Mouse (Mus musculus): ENCODE measurements around the gene Runx1. TPM values are rescaled to one million over a fixed set of nuclear protein-coding genes. Genes with fewer than 3 reads are reported as not detected.

The Runx1 gene
- polyA plus RNA-seq, 1 experiment from 2014 or later = 9.4 TPM

GRCm38 (mm10) chr16:92739071-92739793 is 86.7 kb downstream of the Runx1 start:
- no peak for ATAC-seq (ENCODE audit: low read depth)
- no peaks in the 10 kb centered on the region for H3K9me3 ChIP-seq (ENCODE audit: control insufficient read depth, low read length)
- 67% methylated on average over 7 of the region's 7 CpGs for WGBS
- no peak overlapping the region for H3K4me2 ChIP-seq (ENCODE audit: low read depth, low read length)
- H3K4me1 ChIP-seq (replicated peaks; ENCODE audit: control insufficient read depth, insufficient read depth, low read length) = peaks cover 8% of the 10 kb centered on the region; the same call in 1 of the 2 replicates
- no peak overlapping the region for H3K27ac ChIP-seq (ENCODE audit: low read length)
- H3K27me3 ChIP-seq (ENCODE audit: control insufficient read depth, insufficient read depth, low read depth, low read length) = no peaks in the 10 kb centered on the region
- H3K4me3 ChIP-seq (ENCODE audit: low read length) = no peak overlapping the region
- no peaks in the 10 kb centered on the region for H3K36me3 ChIP-seq (ENCODE audit: control insufficient read depth, insufficient read depth, low read length)
- H3K9ac ChIP-seq (ENCODE audit: low read length) = no peak overlapping the region

GRCm38 (mm10) chr16:92738476-92739010 is 87.4 kb downstream of the Runx1 start:
- Histone ChIP-seq H3K27ac (ENCODE audit: low read length) (no peak overlapping the region), H3K36me3 (ENCODE audit: control insufficient read depth, insufficient read depth, low read length) (no peaks in the 10 kb centered on the region), H3K27me3 (ENCODE audit: control insufficient read depth, insufficient read depth, low read depth, low read length) (no peaks in the 10 kb centered on the region), H3K9me3 (ENCODE audit: control insufficient read depth, low read length) (no peaks in the 10 kb centered on the region), H3K4me1 (replicated peaks; ENCODE audit: control insufficient read depth, insufficient read depth, low read length) (peaks cover 4% of the 10 kb centered on the region; the same call in 1 of the 2 replicates), H3K4me3 (ENCODE audit: low read length) (no peak overlapping the region), H3K9ac (ENCODE audit: low read length) (no peak overlapping the region), H3K4me2 (ENCODE audit: low read depth, low read length) (no peak overlapping the region)
- ATAC-seq (ENCODE audit: low read depth) = no peak
- 42% methylated on average over 11 of the region's 11 CpGs for WGBS

- Histone ChIP-seq H3K4me2 (ENCODE audit: low read depth, low read length) (no peak overlapping the region), H3K4me3 (ENCODE audit: low read length) (no peak overlapping the region), H3K9ac (ENCODE audit: low read length) (no peak overlapping the region), H3K9me3 (ENCODE audit: control insufficient read depth, low read length) (no peaks in the 10 kb centered on the region), H3K27ac (ENCODE audit: low read length) (no peak overlapping the region), H3K27me3 (ENCODE audit: control insufficient read depth, insufficient read depth, low read depth, low read length) (no peaks in the 10 kb centered on the region), H3K36me3 (ENCODE audit: control insufficient read depth, insufficient read depth, low read length) (no peaks in the 10 kb centered on the region), H3K4me1 (replicated peaks; ENCODE audit: control insufficient read depth, insufficient read depth, low read length) (no peaks in the 10 kb centered on the region)
- 77% methylated on average over 9 of the region's 9 CpGs for WGBS
- no peak for ATAC-seq (ENCODE audit: low read depth)
Observed at GRCm38 (mm10) chr16:92726870-92727269, 99.1 kb downstream of the Runx1 start.

GRCm38 (mm10) chr16:92724526-92724925 is 101.4 kb downstream of the Runx1 start:
- Histone ChIP-seq H3K36me3 (ENCODE audit: control insufficient read depth, insufficient read depth, low read length) (no peaks in the 10 kb centered on the region), H3K27ac (ENCODE audit: low read length) (no peak overlapping the region), H3K27me3 (ENCODE audit: control insufficient read depth, insufficient read depth, low read depth, low read length) (no peaks in the 10 kb centered on the region), H3K4me3 (ENCODE audit: low read length) (no peak overlapping the region), H3K9ac (ENCODE audit: low read length) (no peak overlapping the region), H3K9me3 (ENCODE audit: control insufficient read depth, low read length) (no peaks in the 10 kb centered on the region), H3K4me2 (ENCODE audit: low read depth, low read length) (no peak overlapping the region), H3K4me1 (replicated peaks; ENCODE audit: control insufficient read depth, insufficient read depth, low read length) (peaks cover 5% of the 10 kb centered on the region)
- ATAC-seq (ENCODE audit: low read depth) = no peak
- WGBS = 40% methylated on average over 3 of the region's 3 CpGs

GRCm38 (mm10) chr16:92720678-92721077 is 105.3 kb downstream of the Runx1 start:
- no peak for ATAC-seq (ENCODE audit: low read depth)
- H3K4me1 ChIP-seq (replicated peaks; ENCODE audit: control insufficient read depth, insufficient read depth, low read length) = peaks cover 5% of the 10 kb centered on the region
- no peak overlapping the region for H3K4me2 ChIP-seq (ENCODE audit: low read depth, low read length)
- no peaks in the 10 kb centered on the region for H3K36me3 ChIP-seq (ENCODE audit: control insufficient read depth, insufficient read depth, low read length)
- no peak overlapping the region for H3K4me3 ChIP-seq (ENCODE audit: low read length)
- H3K27me3 ChIP-seq (ENCODE audit: control insufficient read depth, insufficient read depth, low read depth, low read length) = no peaks in the 10 kb centered on the region
- H3K9ac ChIP-seq (ENCODE audit: low read length) = no peak overlapping the region
- 49% methylated on average over 10 of the region's 10 CpGs for WGBS
- H3K9me3 ChIP-seq (ENCODE audit: control insufficient read depth, low read length) = no peaks in the 10 kb centered on the region
- no peak overlapping the region for H3K27ac ChIP-seq (ENCODE audit: low read length)

- no peaks in the 10 kb centered on the region for H3K9me3 ChIP-seq (ENCODE audit: control insufficient read depth, low read length)
- H3K27me3 ChIP-seq (ENCODE audit: control insufficient read depth, insufficient read depth, low read depth, low read length) = no peaks in the 10 kb centered on the region
- 73% methylated on average over 6 of the region's 6 CpGs for WGBS
- H3K27ac ChIP-seq (ENCODE audit: low read length) = no peak overlapping the region
- no peak overlapping the region for H3K4me2 ChIP-seq (ENCODE audit: low read depth, low read length)
- H3K9ac ChIP-seq (ENCODE audit: low read length) = no peak overlapping the region
- peaks cover 5% of the 10 kb centered on the region for H3K4me1 ChIP-seq (replicated peaks; ENCODE audit: control insufficient read depth, insufficient read depth, low read length)
- no peaks in the 10 kb centered on the region for H3K36me3 ChIP-seq (ENCODE audit: control insufficient read depth, insufficient read depth, low read length)
- ATAC-seq (ENCODE audit: low read depth) = no peak
- no peak overlapping the region for H3K4me3 ChIP-seq (ENCODE audit: low read length)
Observed at GRCm38 (mm10) chr16:92719725-92720124, 106.2 kb downstream of the Runx1 start.

- H3K4me3 ChIP-seq (ENCODE audit: low read length) = no peak overlapping the region
- H3K36me3 ChIP-seq (ENCODE audit: control insufficient read depth, insufficient read depth, low read length) = no peaks in the 10 kb centered on the region
- no peak overlapping the region for H3K27ac ChIP-seq (ENCODE audit: low read length)
- H3K27me3 ChIP-seq (ENCODE audit: control insufficient read depth, insufficient read depth, low read depth, low read length) = no peaks in the 10 kb centered on the region
- peaks cover 5% of the 10 kb centered on the region for H3K4me1 ChIP-seq (replicated peaks; ENCODE audit: control insufficient read depth, insufficient read depth, low read length)
- H3K9me3 ChIP-seq (ENCODE audit: control insufficient read depth, low read length) = no peaks in the 10 kb centered on the region
- no peak overlapping the region for H3K9ac ChIP-seq (ENCODE audit: low read length)
- 30% methylated on average over 15 of the region's 15 CpGs for WGBS
- H3K4me2 ChIP-seq (ENCODE audit: low read depth, low read length) = no peak overlapping the region
- peak; percentile 48; the same call in 1 of the 2 replicates for ATAC-seq (ENCODE audit: low read depth)
Observed at GRCm38 (mm10) chr16:92715599-92716483, 110.1 kb downstream of the Runx1 start.

- Histone ChIP-seq H3K27me3 (ENCODE audit: control insufficient read depth, insufficient read depth, low read depth, low read length) (no peaks in the 10 kb centered on the region), H3K4me2 (ENCODE audit: low read depth, low read length) (no peak overlapping the region), H3K36me3 (ENCODE audit: control insufficient read depth, insufficient read depth, low read length) (no peaks in the 10 kb centered on the region), H3K9me3 (ENCODE audit: control insufficient read depth, low read length) (no peaks in the 10 kb centered on the region), H3K4me1 (replicated peaks; ENCODE audit: control insufficient read depth, insufficient read depth, low read length) (peaks cover 9% of the 10 kb centered on the region; the same call in 1 of the 2 replicates), H3K9ac (ENCODE audit: low read length) (no peak overlapping the region), H3K27ac (ENCODE audit: low read length) (no peak overlapping the region), H3K4me3 (ENCODE audit: low read length) (no peak overlapping the region)
- ATAC-seq (ENCODE audit: low read depth) = no peak
- 50% methylated on average over 1 of the region's 1 CpGs for WGBS
Observed at GRCm38 (mm10) chr16:92710161-92710560, 115.8 kb downstream of the Runx1 start.

- no peak for ATAC-seq (ENCODE audit: low read depth)
- Histone ChIP-seq H3K4me1 (replicated peaks; ENCODE audit: control insufficient read depth, insufficient read depth, low read length) (peaks cover 9% of the 10 kb centered on the region; the same call in 1 of the 2 replicates), H3K27me3 (ENCODE audit: control insufficient read depth, insufficient read depth, low read depth, low read length) (no peaks in the 10 kb centered on the region), H3K9me3 (ENCODE audit: control insufficient read depth, low read length) (no peaks in the 10 kb centered on the region), H3K4me3 (ENCODE audit: low read length) (no peak overlapping the region), H3K27ac (ENCODE audit: low read length) (no peak overlapping the region), H3K4me2 (ENCODE audit: low read depth, low read length) (no peak overlapping the region), H3K36me3 (ENCODE audit: control insufficient read depth, insufficient read depth, low read length) (no peaks in the 10 kb centered on the region), H3K9ac (ENCODE audit: low read length) (no peak overlapping the region)
- 56% methylated on average over 4 of the region's 4 CpGs for WGBS
Observed at GRCm38 (mm10) chr16:92708718-92709117, 117.2 kb downstream of the Runx1 start.

Measured in lung, embryonic 16.5 days (tissue).